Mouse (Mus musculus): ENCODE results near the gene Fam163b. TPM values are rescaled to one million over a fixed set of nuclear protein-coding genes. Genes with fewer than 3 reads are reported as not detected.

Fam163b gene
- polyA plus RNA-seq, 1 experiment from 2014 or later = 0.30 TPM

GRCm38 (mm10) chr2:27103554-27103953, 38.7 kb downstream of the Fam163b start:
- Histone ChIP-seq H3K36me3 (no peaks in the 10 kb centered on the region), H3K27ac (no peak overlapping the region), H3K9ac (no peak overlapping the region), H3K4me2 (no peak overlapping the region), H3K9me3 (replicated peaks) (no peaks in the 10 kb centered on the region), H3K4me3 (replicated peaks) (no peak overlapping the region), H3K27me3 (0 out of 2 replicates have a peak, but pooled peaks cover 4% of the 10 kb centered on the region), H3K4me1 (no peaks in the 10 kb centered on the region)
- WGBS = 61% methylated on average over 7 of the region's 7 CpGs
- ATAC-seq (replicated peaks; ENCODE audit: low FRiP score) = no peak

DNA sequence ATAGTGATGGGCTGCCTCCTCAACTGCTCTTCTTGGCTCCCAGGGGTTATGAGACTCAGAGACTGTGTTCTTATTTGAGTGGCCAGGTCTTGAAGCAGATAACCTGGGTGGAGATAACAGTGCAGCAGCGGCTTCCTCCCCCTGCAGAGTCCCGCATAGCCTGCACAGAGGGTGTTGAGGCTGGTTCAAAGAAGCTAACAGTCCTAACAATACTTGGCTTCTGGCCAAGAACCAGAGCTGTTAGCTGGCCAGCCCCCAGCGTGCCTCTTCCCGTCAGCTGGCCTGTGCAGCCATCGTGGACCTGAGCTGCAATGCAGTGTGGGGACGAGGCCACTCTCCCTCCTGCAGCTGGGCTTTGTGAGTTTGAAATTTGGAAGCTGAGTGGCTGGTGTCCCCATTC, 44.5 kb downstream of the Fam163b start:
- H3K9me3 ChIP-seq (replicated peaks) = no peaks in the 10 kb centered on the region
- 0 out of 2 replicates have a peak, but pooled peaks cover 2% of the 10 kb centered on the region for H3K27me3 ChIP-seq
- peaks cover 25% of the 10 kb centered on the region for H3K4me1 ChIP-seq
- no peak overlapping the region for H3K9ac ChIP-seq
- WGBS = 11% methylated on average over 6 of the region's 6 CpGs
- H3K4me2 ChIP-seq = no peak overlapping the region
- H3K4me3 ChIP-seq (replicated peaks) = no peak overlapping the region
- H3K27ac ChIP-seq = no peak overlapping the region
- H3K36me3 ChIP-seq = no peaks in the 10 kb centered on the region
- peak; percentile 84 for ATAC-seq (replicated peaks; ENCODE audit: low FRiP score)

GRCm38 (mm10) chr2:27097241-27097656, 45.0 kb downstream of the Fam163b start:
- Histone ChIP-seq H3K4me1 (peaks cover 25% of the 10 kb centered on the region), H3K4me3 (replicated peaks) (no peak overlapping the region), H3K27me3 (0 out of 2 replicates have a peak, but pooled peaks cover 2% of the 10 kb centered on the region), H3K9me3 (replicated peaks) (no peaks in the 10 kb centered on the region), H3K9ac (no peak overlapping the region), H3K36me3 (no peaks in the 10 kb centered on the region), H3K27ac (no peak overlapping the region), H3K4me2 (no peak overlapping the region)
- WGBS = 34% methylated on average over 6 of the region's 6 CpGs
- no peak for ATAC-seq (replicated peaks; ENCODE audit: low FRiP score)

- Histone ChIP-seq H3K36me3 (no peaks in the 10 kb centered on the region), H3K9ac (no peak overlapping the region), H3K9me3 (replicated peaks) (no peaks in the 10 kb centered on the region), H3K27me3 (0 out of 2 replicates have a peak, but pooled peaks cover 2% of the 10 kb centered on the region), H3K4me2 (no peak overlapping the region), H3K4me1 (peaks cover 25% of the 10 kb centered on the region), H3K4me3 (replicated peaks) (no peak overlapping the region), H3K27ac (no peak overlapping the region)
- WGBS = 50% methylated on average over 13 of the region's 13 CpGs
- ATAC-seq (replicated peaks; ENCODE audit: low FRiP score) = no peak
These were observed 45.8 kb downstream of the Fam163b start for GRCm38 (mm10) chr2:27096341-27096981.

- 80% methylated on average over 7 of the region's 7 CpGs for WGBS
- Histone ChIP-seq H3K4me1 (peaks cover 25% of the 10 kb centered on the region), H3K4me2 (no peak overlapping the region), H3K9me3 (replicated peaks) (no peaks in the 10 kb centered on the region), H3K4me3 (replicated peaks) (no peak overlapping the region), H3K27ac (no peak overlapping the region), H3K36me3 (no peaks in the 10 kb centered on the region), H3K9ac (no peak overlapping the region), H3K27me3 (0 out of 2 replicates have a peak, but pooled peaks cover 2% of the 10 kb centered on the region)
- no peak for ATAC-seq (replicated peaks; ENCODE audit: low FRiP score)
These were observed 47.1 kb downstream of the Fam163b start for GRCm38 (mm10) chr2:27095178-27095577.

DNA sequence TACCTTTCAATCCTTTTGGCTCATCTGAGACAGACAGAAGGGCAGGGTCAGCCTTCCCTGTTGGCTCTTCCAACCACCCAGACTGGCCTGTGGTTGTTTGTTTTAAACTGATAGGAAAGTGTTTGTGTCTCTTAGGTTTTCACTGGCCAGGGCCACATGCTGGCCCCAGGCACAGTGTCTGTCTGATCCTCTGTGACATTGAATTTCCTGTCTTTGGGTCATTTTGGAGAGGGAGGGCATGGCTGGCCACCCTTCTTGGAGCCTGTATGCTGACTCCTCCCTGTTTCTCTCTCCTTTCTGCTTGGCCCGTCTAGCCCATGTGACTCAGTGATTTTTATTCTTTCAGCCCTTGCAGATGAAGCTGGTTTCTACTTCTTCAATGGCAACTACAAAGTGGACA, 53.1 kb downstream of the Fam163b start:
- peaks cover 40% of the 10 kb centered on the region for H3K4me1 ChIP-seq
- H3K9ac ChIP-seq = no peak overlapping the region
- no peaks in the 10 kb centered on the region for H3K9me3 ChIP-seq (replicated peaks)
- H3K36me3 ChIP-seq = no peaks in the 10 kb centered on the region
- no peak for ATAC-seq (replicated peaks; ENCODE audit: low FRiP score)
- no peak overlapping the region for H3K4me2 ChIP-seq
- H3K4me3 ChIP-seq (replicated peaks) = no peak overlapping the region
- WGBS = 57% methylated on average over 1 of the region's 1 CpGs
- no peaks in the 10 kb centered on the region for H3K27me3 ChIP-seq
- H3K27ac ChIP-seq = no peak overlapping the region

- WGBS = 57% methylated on average over 5 of the region's 5 CpGs
- Histone ChIP-seq H3K36me3 (no peaks in the 10 kb centered on the region), H3K27me3 (no peaks in the 10 kb centered on the region), H3K4me3 (replicated peaks) (no peak overlapping the region), H3K4me1 (peaks cover 46% of the 10 kb centered on the region), H3K4me2 (no peak overlapping the region), H3K27ac (peak overlapping the region; percentile 75), H3K9me3 (replicated peaks) (no peaks in the 10 kb centered on the region), H3K9ac (no peak overlapping the region)
- no peak for ATAC-seq (replicated peaks; ENCODE audit: low FRiP score)
These were observed 53.6 kb downstream of the Fam163b start for GRCm38 (mm10) chr2:27088700-27089099.

DNA sequence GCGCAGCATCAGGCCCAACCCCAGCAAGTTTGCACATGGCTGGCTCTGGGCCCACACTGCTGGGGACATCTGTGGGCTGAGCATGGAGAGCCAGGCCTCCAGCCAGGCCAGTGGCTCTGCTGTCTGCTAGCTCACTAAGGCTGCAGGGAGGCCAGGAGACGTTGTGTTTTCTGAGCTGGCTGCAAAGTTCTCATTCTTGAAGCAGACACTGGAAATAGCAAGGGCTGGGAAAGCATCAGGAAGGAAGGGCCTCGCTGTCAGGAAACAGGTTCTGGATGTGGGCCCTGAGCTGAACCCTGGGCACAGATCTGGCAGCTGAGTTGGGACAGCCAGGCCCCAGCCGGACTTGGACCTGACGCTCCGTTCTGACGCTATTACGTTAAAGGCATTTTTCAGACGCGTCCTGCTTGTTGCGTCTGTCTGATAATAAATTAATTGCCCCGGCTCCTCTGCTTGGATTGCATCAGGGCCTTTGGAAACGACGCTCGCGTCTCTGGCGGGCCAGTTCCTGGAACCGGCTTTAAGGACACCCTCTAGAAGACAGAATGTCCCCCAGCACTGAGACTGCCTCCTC, 54.1 kb downstream of the Fam163b start:
- Histone ChIP-seq H3K4me2 (no peak overlapping the region), H3K9ac (no peak overlapping the region), H3K27me3 (no peaks in the 10 kb centered on the region), H3K4me3 (replicated peaks) (no peak overlapping the region), H3K27ac (peak overlapping the region; percentile 75), H3K4me1 (peaks cover 49% of the 10 kb centered on the region), H3K36me3 (no peaks in the 10 kb centered on the region), H3K9me3 (replicated peaks) (no peaks in the 10 kb centered on the region)
- ATAC-seq (replicated peaks; ENCODE audit: low FRiP score) = no peak; the same call in 1 of the 2 replicates
- 40% methylated on average over 18 of the region's 18 CpGs for WGBS

GRCm38 (mm10) chr2:27087581-27087980, 54.7 kb downstream of the Fam163b start:
- 80% methylated on average over 5 of the region's 5 CpGs for WGBS
- Histone ChIP-seq H3K4me1 (peaks cover 49% of the 10 kb centered on the region), H3K4me3 (replicated peaks) (no peak overlapping the region), H3K27me3 (no peaks in the 10 kb centered on the region), H3K9ac (no peak overlapping the region), H3K9me3 (replicated peaks) (no peaks in the 10 kb centered on the region), H3K36me3 (no peaks in the 10 kb centered on the region), H3K4me2 (no peak overlapping the region), H3K27ac (peak overlapping the region; percentile 75)
- ATAC-seq (replicated peaks; ENCODE audit: low FRiP score) = no peak

DNA sequence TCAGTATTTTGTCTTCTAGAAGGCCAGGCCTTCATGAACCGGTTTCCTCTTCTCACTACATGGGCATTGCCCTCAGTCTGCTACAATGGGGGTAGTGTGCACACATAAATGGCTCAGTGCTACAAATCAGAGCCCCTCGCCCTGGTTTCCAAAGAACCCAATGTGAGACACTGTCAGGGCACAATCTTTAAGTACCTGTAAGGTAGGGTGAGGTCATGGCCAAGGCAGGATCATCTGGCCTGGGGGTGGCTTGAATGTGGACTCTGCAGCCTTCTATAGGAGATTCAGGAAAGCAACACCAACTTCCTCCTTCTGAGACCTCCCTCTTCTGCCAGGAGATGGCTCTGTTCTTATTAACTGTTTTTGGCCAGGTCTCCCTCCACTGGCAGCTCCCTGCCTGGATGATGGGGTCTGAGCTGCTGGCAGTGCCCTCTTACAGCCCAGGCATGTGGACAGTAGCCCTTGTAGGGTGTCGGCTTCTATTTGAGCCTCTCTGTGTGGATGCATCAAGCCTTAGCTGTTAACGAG, 55.7 kb downstream of the Fam163b start:
- WGBS = 85% methylated on average over 4 of the region's 4 CpGs
- no peaks in the 10 kb centered on the region for H3K36me3 ChIP-seq
- H3K27ac ChIP-seq = no peak overlapping the region
- H3K27me3 ChIP-seq = no peaks in the 10 kb centered on the region
- ATAC-seq (replicated peaks; ENCODE audit: low FRiP score) = no peak
- no peaks in the 10 kb centered on the region for H3K9me3 ChIP-seq (replicated peaks)
- peaks cover 49% of the 10 kb centered on the region for H3K4me1 ChIP-seq
- H3K4me2 ChIP-seq = no peak overlapping the region
- no peak overlapping the region for H3K4me3 ChIP-seq (replicated peaks)
- H3K9ac ChIP-seq = no peak overlapping the region

DNA sequence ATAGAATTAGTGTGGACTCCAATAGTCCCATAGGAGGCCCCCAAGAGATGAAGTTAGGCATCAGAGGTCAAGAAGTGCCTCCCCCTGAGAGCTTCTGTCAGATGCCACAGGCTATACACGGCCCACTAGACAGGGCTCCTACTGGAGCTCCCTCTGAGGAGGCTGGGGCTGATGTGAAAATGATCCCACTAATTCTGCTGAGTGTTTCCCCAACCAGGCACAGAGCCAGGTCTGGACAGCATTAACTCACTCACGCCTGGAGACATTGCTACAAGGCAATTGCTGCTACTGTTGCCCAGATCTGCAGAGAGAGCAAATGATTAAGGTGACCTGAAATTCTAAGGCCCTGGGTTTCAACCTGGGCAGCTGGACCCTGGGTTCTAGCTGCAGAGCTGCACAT, 56.5 kb downstream of the Fam163b start:
- Histone ChIP-seq H3K4me3 (replicated peaks) (no peak overlapping the region), H3K4me1 (peaks cover 49% of the 10 kb centered on the region), H3K9me3 (replicated peaks) (no peaks in the 10 kb centered on the region), H3K4me2 (no peak overlapping the region), H3K36me3 (no peaks in the 10 kb centered on the region), H3K27me3 (no peaks in the 10 kb centered on the region), H3K9ac (no peak overlapping the region), H3K27ac (no peak overlapping the region)
- 13% methylated on average over 2 of the region's 2 CpGs for WGBS
- ATAC-seq (replicated peaks; ENCODE audit: low FRiP score) = no peak

DNA sequence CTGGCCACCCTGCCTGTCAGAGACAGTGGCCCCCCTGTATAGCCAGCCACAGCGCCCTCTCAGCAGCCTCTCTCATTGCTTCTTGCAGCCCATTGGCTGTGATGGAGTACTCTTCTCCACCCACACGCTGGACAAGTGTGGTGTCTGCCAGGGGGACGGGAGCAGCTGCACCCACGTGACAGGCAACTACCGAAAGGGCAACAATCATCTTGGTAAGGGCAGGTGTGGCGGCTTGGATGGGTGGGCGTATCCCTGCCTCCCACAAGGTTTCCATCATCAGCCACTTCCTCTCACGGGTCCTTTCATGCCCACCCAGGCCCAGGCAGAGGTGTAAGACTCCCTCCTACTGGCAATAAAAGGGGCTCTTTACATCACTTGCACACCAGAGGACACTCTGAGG, 57.3 kb downstream of the Fam163b start:
- Histone ChIP-seq H3K9me3 (replicated peaks) (no peaks in the 10 kb centered on the region), H3K9ac (no peak overlapping the region), H3K27ac (no peak overlapping the region), H3K4me3 (replicated peaks) (no peak overlapping the region), H3K27me3 (no peaks in the 10 kb centered on the region), H3K4me1 (peaks cover 51% of the 10 kb centered on the region), H3K4me2 (no peak overlapping the region), H3K36me3 (no peaks in the 10 kb centered on the region)
- 22% methylated on average over 8 of the region's 8 CpGs for WGBS
- ATAC-seq (replicated peaks; ENCODE audit: low FRiP score) = 0 out of 2 replicates have a peak, but pooled peaks have one; percentile 15

Data from kidney, embryonic 15.5 days (tissue).